Mouse (Mus musculus): ENCODE results near the gene Gbp7. TPM values are rescaled to one million over a fixed set of nuclear protein-coding genes. Genes with fewer than 3 reads are reported as not detected.
A peak's percentile ranks its signal among the peaks of the same experiment; 100 is the strongest.
"Not testable (repeated sequence)": the region's sequence is repeated elsewhere in the genome, so short reads cannot be mapped to it uniquely, and the experiment has no call there.

The Gbp7 gene
- total RNA-seq, 2 experiments from 2014 or later, result 14.4 to 20.2 TPM

- peak; percentile 92 to 93 for DNase-seq
Measured at GRCm38 (mm10) chr3:142560296-142560948, 30.3 kb downstream of the Gbp7 start.

GRCm38 (mm10) chr3:142561045-142561646 lies 31.0 kb downstream of the Gbp7 start:
- no peak for DNase-seq

- DNase-seq, result no peak
Measured at GRCm38 (mm10) chr3:142561666-142562065, 31.5 kb downstream of the Gbp7 start.

- DNase-seq, result not testable (repeated sequence)
Measured at GRCm38 (mm10) chr3:142567490-142567889, 37.3 kb downstream of the Gbp7 start.

GRCm38 (mm10) chr3:142570738-142571137 lies 40.6 kb downstream of the Gbp7 start:
- no peak for DNase-seq

- no peak for DNase-seq
Measured at GRCm38 (mm10) chr3:142577108-142577507, 47.0 kb downstream of the Gbp7 start.

- no peak for DNase-seq
Measured at GRCm38 (mm10) chr3:142578342-142578741, 48.2 kb downstream of the Gbp7 start.

GRCm38 (mm10) chr3:142583067-142583466 lies 52.9 kb downstream of the Gbp7 start:
- no peak for DNase-seq

- DNase-seq, result no peak
Measured at GRCm38 (mm10) chr3:142587386-142587785, 57.2 kb downstream of the Gbp7 start.

GRCm38 (mm10) chr3:142588888-142589287 lies 58.7 kb downstream of the Gbp7 start:
- no peak for DNase-seq

GRCm38 (mm10) chr3:142590431-142591067 lies 60.4 kb downstream of the Gbp7 start:
- DNase-seq, result no peak

- no peak for DNase-seq
Measured at GRCm38 (mm10) chr3:142594547-142594946, 64.4 kb downstream of the Gbp7 start, which contains the start of gene Gbp2b. Gbp2b (plus strand) TSS chr3:142594847.

GRCm38 (mm10) chr3:142597923-142598322 lies 67.8 kb downstream of the Gbp7 start:
- DNase-seq, result no peak

Other genes starting within 250 kb of the Gbp7 start
- gene Pdlim5, start 134.6 kb upstream of the Gbp7 start, total RNA-seq (2021), result 10 to 100 TPM; 58.1 to 75.7 TPM
- 1 to 10 TPM; 3.8 to 4.3 TPM for gene Gbp5, start 36.4 kb upstream of the Gbp7 start, total RNA-seq (2021)
- gene Gbp3, start 29.7 kb downstream of the Gbp7 start, total RNA-seq (2021), result 10 to 100 TPM; 11.4 to 11.8 TPM
- gene Gbp2b, start 64.5 kb downstream of the Gbp7 start, total RNA-seq (2021), result under 1 TPM; 0.20 to 0.26 TPM
- 10 to 100 TPM; 14.2 to 20.9 TPM for gene Gbp2, start 90.3 kb downstream of the Gbp7 start, total RNA-seq (2021)
- gene Kyat3, start 170.7 kb downstream of the Gbp7 start, total RNA-seq (2021), result 10 to 100 TPM; 15.7 to 36.3 TPM
- gene Gtf2b, start 234.7 kb downstream of the Gbp7 start, total RNA-seq (2021), result 10 to 100 TPM; 65.0 to 65.6 TPM